Mouse (Mus musculus) ES-Bruce4 (cell line): ENCODE results near the gene Ascl5.

Experiments
- CTCF ChIP-seq: IDR thresholded peaks from one replicate; pipeline ENCODE4 v1.8.1; 2011; ENCODE audit warnings: low read depth, low read length
- EP300 ChIP-seq: IDR thresholded peaks from 2 replicates; pipeline ENCODE4 v1.6.1; 2011; ENCODE audit warnings: low read depth, low read length; ENCODE audit not compliant: insufficient read depth
- POLR2A ChIP-seq: IDR thresholded peaks from one replicate; pipeline ENCODE4 v1.8.1; 2011; ENCODE audit warnings: low read length; ENCODE audit not compliant: insufficient read depth

DNA sequence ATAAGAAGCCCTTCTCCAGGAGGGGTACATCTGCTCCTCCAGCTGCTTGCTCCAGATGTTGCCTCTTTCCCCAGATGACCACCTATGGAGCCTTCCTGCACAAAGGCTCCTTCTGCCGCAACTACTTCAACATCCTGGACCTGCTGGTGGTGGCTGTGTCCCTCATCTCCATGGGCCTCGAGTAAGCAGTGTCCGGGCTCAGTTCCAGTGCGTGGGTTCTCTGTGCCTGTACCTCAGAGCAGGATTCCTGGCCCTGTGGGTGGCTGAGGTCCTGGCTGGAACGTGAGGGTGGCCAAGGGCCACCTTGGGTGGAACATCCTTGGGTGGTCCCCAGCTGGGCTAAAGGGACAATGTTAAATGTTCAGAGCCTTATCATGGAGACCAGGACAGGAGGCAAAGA is 44.2 kb downstream of the Ascl5 start:
- no peak for TF ChIP-seq CTCF
- no peak for TF ChIP-seq POLR2A
- no peak for TF ChIP-seq EP300
